ENCODE assay signal across 18 mouse cellular contexts in the genomic region with DNA sequence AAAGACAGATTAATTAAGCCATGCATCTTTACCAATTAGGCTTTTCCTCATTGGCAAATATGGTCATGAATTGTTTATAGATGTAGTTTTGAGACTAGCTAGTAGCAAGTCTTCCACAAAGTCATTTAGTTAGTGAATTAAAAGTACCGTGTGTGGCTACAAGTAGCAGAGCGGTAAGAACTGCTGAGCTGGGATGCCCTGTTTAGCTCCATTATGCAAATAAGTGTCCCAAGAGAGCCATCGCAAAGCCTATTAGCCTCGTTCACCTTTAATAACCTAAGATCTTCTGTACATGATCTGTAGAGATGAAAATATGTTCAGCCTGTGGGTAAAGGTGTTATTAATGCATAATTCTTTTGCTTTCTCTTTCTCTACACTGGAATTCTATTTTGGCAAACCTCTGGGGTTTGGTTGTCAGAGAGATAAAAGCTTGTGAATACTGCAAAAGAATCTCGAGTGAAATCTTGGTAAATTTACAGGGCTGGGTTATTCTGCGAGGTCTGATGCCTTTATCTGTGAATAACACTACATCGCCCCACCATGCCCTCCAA.
"Had no signal": no experiment of that assay in that cellular context is flagged by ENCODE, and none has a peak within 500 bp of the region (broad histone marks: within the 10 kb centered on the region; RNA-seq: fewer than 3 reads in every experiment).

No protein-coding gene starts in this region.

- H3K4me3 ChIP-seq: intestine, embryonic 15.5 days; limb, embryonic 12.5 days; limb, embryonic 15.5 days; myocyte; neural tube, embryonic 13.5 days had no signal

- ATAC-seq: intestine, embryonic 15.5 days; liver, postnatal 0 days; lung, postnatal 0 days had no signal

- H3K4me2 ChIP-seq: intestine, embryonic 15.5 days; limb, embryonic 12.5 days; limb, embryonic 15.5 days; liver, embryonic 11.5 days; lung, embryonic 14.5 days; neural tube, embryonic 13.5 days had no signal

- DNase-seq: kidney, adult 11 months; kidney, adult 8-10 months; kidney, postnatal 14 days; kidney, postnatal 4 days; left cerebral cortex, postnatal 4 days; liver, postnatal 0 days; lung, embryonic 14.5 days; thymus, adult 18-20 months; thymus, postnatal 36 days had no signal

- H3K27me3 ChIP-seq: intestine, embryonic 15.5 days; limb, embryonic 12.5 days; limb, embryonic 15.5 days; neural tube, embryonic 13.5 days had no signal

- H3K27ac ChIP-seq: intestine, embryonic 15.5 days; limb, embryonic 12.5 days; limb, embryonic 15.5 days; liver, embryonic 14.5 days; macrophage; neural tube, embryonic 13.5 days had no signal

- H3K9ac ChIP-seq: intestine, embryonic 15.5 days; limb, embryonic 12.5 days; limb, embryonic 15.5 days; liver, embryonic 14.5 days; liver, postnatal 0 days; lung, embryonic 14.5 days; neural tube, embryonic 13.5 days had no signal

- H3K36me3 ChIP-seq: intestine, embryonic 15.5 days; limb, embryonic 12.5 days; limb, embryonic 15.5 days; neural tube, embryonic 13.5 days had no signal

- H3K4me1 ChIP-seq: intestine, embryonic 15.5 days; limb, embryonic 12.5 days; limb, embryonic 15.5 days had no signal

- H3K9me3 ChIP-seq: intestine, embryonic 15.5 days; limb, embryonic 12.5 days; limb, embryonic 15.5 days; neural tube, embryonic 13.5 days had no signal
